Mouse (Mus musculus): ENCODE data around the gene Dgki.

- peak; percentile 44 for TF ChIP-seq CTCF (IDR thresholded peaks at IDR 0.05; ENCODE audit: low read depth)
- TF ChIP-seq EP300 (IDR thresholded peaks at IDR 0.05; ENCODE audit: low read depth): no peak
Observed at GRCm38 (mm10) chr6:37037115-37037908, 262.7 kb downstream of the Dgki start.

Measured in liver, embryonic 14.5 days (tissue).